Mouse (Mus musculus): ENCODE results near the gene Rnf145.

Gene Rnf145

DNA sequence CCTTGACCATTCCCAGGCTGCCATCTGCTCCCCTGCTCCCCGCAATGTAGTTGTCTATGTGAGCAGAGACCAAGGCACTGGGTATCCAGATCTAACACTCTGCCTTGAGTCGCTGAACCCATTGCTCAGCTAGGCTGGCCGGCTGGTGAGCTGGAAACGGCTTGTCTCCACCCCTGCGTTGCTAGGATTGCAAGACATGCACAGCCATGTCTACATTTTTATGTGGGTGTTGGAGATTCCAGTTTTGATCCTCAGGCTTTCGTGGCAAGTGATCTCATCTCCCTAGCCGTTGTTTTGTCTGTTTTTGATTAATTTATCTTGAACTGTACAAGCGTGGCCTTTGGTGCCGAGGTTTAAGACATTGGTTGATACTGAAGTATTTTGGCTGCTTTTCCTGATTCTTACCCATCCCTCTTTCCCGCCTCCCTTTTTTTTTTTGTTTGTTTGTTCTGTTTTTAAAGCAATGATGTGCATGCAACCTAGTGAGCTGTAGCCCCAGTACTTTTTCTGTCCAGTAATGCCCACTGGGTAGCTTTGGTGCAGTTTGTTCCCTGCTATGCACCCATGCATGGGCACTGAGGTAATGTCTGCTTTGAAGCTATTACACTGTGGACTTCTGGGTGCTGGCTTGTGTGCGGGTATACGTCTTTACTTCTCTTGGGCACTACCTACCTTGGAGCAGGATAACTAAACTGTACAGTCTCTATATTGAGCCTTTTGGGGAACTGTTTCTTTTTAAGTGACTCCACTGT, 16.4 kb downstream of the Rnf145 start:
- no peak for DNase-seq (ENCODE audit: low read depth, low spot score)

DNA sequence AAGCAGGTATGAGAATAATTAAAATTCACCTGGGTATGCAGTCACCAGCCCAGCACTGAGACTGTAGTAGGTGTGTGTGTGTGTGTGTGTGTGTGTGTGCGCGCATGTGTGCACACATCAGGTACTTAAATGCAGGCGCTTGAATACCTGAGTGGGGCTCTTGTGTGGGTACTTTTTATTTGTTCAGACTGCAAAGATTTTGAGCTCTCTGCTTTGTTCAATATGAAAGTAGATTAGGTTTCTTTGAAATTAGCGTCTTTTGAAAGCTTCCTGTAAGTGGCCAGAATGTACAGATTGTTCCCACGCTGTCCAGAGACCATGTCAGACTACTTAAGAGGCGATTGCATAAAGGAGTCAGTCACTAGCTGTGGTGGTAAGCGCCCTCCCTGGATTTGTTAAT, 18.6 kb downstream of the Rnf145 start:
- no peak for DNase-seq (ENCODE audit: low read depth, low spot score)

DNA sequence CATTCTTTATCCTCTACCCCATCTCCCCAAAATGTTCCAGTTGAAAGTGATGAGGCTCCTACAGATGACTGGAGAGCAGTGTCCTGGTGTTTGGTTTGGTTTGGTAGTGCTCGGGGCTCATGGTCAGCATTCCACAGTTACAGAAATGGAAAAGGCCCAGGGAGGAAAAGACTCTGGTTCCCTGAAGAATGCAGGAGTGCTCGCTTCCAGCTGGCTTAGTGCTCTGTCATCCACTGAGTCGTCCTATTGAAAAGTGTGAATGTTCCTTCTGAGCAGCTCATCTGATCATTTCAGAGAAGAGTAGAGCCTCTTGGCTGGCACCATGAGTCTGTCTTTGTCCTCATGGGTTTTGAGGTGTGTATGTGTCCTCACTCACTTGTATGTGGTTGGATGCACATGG, 19.3 kb downstream of the Rnf145 start:
- no peak for DNase-seq (ENCODE audit: low read depth, low spot score)

DNA sequence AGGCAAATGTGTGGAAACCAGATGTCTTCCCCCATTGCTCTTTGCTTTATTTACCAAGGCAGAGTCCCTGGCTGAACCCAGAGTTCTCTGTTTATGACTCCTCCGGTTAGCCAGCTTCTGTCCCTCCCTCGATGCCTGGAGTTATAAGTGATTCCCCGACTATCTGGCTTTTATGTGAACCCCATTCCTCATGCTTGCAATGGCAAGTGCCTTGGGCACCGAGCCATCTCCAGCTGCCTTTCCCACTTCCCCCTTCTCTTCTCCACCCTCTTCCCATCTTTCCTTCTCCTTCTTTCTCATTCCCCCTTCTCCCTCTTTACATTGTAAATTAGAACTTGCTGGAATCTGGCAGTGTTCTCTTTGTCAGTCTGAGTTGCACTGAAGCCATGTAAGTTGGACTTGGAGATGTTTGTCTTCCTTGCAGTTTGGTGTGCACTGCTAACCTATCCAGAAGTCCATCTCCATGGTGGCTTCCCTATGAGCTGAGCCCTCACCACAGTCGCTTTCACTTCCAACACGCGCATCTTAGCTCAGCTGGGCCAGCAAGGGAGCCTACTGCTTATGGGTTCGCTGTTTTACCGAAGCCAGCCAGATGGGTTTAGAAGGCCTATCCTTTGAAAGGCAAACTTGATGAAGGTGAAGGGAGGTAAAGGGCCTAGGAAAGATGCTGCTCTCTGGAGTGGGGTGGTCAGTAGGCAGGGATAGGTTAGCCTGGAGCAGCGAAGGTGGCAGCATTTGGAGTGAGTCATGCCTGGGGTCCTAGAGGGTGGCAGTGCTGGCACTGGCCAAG, 19.9 kb downstream of the Rnf145 start:
- no peak for DNase-seq (ENCODE audit: low read depth, low spot score)

- no peak for DNase-seq (ENCODE audit: low read depth, low spot score)
Measured at GRCm38 (mm10) chr11:44539291-44539930, 20.6 kb downstream of the Rnf145 start.

- no peak for DNase-seq (ENCODE audit: low read depth, low spot score)
Measured at GRCm38 (mm10) chr11:44540243-44540642, 21.5 kb downstream of the Rnf145 start.

DNA sequence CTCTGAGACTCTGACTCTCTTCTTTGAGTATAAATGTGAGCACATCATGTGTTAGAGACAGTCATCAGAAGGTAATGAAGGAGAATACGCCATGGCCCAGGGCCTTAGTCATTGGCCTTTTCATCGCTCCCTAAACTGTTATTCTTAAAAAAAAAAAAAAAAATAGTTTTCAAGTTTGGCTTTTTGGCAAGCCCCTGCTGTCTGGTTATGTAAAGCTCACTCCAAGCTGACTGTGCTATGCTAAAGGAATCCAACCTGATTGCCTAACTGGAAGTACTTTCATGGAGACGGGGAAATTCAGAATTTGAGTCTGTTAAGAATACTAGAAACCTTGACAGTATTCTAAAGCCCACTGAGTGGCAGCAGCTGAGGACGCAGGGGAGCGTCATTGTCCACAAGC, 22.5 kb downstream of the Rnf145 start:
- no peak for DNase-seq (ENCODE audit: low read depth, low spot score)

GRCm38 (mm10) chr11:44541813-44542212, 23.0 kb downstream of the Rnf145 start:
- no peak for DNase-seq (ENCODE audit: low read depth, low spot score)

- DNase-seq (ENCODE audit: low read depth, low spot score) = no peak
Measured at GRCm38 (mm10) chr11:44543593-44543992, 24.8 kb downstream of the Rnf145 start.

GRCm38 (mm10) chr11:44543996-44544395, 25.2 kb downstream of the Rnf145 start:
- DNase-seq (ENCODE audit: low read depth, low spot score) = no peak

DNA sequence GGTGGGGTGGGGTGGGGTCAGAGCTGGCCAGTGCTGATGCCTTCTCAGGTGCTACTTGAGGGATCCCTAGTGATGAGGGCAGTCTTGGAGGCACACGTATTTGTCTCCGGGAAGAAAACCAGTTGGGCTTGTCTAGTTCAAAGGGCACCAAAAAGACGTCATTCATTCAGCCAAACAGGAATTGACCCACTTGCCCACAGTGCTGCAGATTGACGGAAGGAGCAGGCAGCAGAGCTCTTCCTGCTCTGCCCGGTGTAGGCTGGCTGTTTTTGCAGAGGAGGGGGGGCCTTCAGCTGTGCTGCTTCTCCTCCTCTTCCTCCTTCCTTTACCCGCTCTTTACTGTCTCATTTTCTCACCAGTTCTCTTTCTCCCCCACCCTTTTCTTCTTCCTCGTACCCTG, 26.4 kb downstream of the Rnf145 start:
- no peak for DNase-seq (ENCODE audit: low read depth, low spot score)

DNA sequence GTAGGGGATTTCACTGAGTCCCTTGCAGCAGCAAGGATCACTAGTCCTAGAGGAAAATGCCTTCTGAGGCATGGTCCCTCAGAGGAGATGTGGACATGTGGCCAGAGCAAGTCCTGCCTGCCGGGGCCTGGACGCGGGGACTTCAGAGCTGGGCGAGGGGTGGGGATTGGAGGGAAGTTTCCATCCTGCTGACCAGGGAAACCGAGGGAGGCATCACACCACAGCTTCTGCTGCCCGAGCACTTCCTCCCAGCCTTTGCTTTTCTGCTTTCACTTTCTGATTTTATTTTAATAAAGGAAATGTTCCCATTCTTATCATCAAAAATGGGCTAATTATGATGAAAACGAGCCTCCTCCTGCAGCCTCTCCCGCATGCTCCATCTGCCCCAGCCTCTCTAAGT, 27.5 kb downstream of the Rnf145 start:
- no peak for DNase-seq (ENCODE audit: low read depth, low spot score)

GRCm38 (mm10) chr11:44547651-44548196, 29.0 kb downstream of the Rnf145 start:
- DNase-seq (ENCODE audit: low read depth, low spot score) = no peak

GRCm38 (mm10) chr11:44548816-44549215, 30.1 kb downstream of the Rnf145 start:
- DNase-seq (ENCODE audit: low read depth, low spot score) = no peak

DNA sequence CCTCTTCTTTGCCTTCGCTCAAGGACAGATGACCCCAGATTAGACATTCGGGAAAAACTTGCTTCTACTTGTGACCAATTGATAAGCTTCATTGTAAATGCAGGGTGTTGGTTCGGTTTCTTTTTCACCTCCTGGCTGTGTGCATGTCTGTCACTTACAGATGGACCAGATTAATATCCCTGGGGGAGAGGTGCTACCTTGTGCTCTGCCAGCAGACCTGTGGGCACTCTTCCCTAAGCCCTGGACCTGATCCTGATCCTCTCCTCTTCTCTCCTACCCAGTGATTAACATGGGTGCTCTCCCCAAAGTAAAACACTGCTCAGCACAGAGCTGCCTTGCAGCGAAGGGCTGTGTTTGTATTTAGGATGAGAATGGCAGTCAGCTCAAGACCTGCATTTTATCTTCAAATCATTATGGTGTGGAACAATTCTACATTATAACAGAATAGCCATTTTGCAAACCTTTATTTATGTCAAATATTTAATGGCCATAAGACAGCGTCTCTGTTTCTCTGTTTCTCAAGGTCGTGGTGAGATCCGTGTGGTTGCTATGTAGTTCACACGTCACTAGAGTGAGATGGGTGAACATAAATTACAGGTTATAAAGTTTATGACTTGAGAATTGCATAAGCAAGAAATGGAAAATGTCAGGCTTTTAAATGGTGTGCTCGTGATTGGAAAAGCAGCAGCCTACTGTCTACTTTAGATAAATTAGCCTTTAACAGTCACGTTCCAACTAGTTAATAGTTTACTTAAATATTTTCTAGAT, 30.9 kb downstream of the Rnf145 start:
- no peak for DNase-seq (ENCODE audit: low read depth, low spot score)

DNA sequence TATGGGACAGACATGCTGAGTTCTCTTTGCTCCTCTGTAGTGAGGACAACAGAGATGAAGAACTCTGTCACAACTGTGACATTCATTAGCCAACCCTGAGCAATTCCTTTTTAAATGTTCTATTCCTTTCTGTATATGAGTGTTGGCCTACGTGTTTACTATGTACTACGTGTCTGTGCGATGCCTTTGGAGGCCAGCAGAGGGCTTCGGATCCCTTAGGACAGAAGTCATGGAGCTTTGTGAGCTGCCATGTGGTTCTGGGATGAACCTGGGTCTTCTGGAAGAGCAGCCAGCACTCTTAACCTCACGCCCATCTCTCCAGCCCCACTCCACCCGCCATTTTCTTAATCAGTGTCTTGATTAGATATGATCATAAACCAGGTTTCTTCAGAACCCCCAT, 32.2 kb downstream of the Rnf145 start:
- peak; percentile 79 for DNase-seq (ENCODE audit: low read depth, low spot score)

- DNase-seq (ENCODE audit: low read depth, low spot score) = peak; percentile 71
Measured at GRCm38 (mm10) chr11:44554339-44554738, 35.6 kb downstream of the Rnf145 start.

- DNase-seq (ENCODE audit: low read depth, low spot score) = no peak
Measured at GRCm38 (mm10) chr11:44558521-44558920, 39.8 kb downstream of the Rnf145 start.

- DNase-seq (ENCODE audit: low read depth, low spot score) = no peak
Measured at GRCm38 (mm10) chr11:44559466-44559865, 40.7 kb downstream of the Rnf145 start.

DNA sequence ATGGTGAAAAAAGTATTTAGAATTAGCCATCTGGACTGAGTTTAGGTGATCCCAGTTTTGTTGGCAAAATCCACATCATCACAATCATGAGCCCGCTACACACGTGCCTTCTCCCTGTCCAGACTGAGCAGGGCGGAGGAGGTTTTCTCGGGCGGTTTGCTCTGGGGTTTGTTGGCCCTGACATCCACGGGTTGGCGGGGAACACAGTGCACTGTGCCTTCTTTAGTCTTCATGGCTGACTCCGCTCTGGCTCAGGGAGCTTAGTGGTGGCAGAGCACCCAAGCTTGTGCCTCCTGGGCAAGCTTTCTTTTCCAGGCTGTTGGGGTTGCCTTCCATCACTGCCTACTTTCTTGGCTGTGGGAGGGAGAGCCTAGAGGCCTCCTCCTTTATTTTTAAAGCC, 41.6 kb downstream of the Rnf145 start:
- DNase-seq (ENCODE audit: low read depth, low spot score) = no peak

DNA sequence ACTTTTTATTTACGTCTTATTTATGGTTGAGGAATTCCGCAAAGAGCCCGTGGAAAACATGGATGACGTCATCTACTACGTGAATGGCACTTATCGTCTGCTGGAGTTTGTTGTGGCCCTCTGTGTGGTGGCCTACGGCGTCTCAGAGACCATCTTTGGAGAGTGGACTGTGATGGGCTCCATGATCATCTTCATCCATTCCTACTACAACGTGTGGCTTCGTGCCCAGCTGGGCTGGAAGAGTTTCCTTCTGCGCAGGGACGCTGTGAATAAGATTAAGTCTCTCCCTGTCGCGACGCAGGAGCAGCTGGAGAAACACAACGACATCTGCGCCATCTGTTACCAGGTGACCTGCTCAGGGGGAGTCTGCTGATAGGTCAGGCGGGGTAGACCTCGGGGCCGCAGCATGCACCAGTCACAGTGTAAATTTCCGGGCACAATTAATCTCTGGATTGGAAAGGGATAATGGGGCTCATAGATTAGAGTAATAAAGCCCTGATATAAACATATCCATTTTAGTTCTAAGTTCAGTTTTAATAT, 42.8 kb downstream of the Rnf145 start:
- DNase-seq (ENCODE audit: low read depth, low spot score) = no peak

All from R1 (cell line).